Mouse (Mus musculus) right cerebral cortex, postnatal 14 days (tissue): Measurements from ENCODE around the gene Osr1.

Experiments
- DNase-seq: peaks from one replicate; pipeline ENCODE4 v3.0.0; 2022

The Osr1 gene

DNA sequence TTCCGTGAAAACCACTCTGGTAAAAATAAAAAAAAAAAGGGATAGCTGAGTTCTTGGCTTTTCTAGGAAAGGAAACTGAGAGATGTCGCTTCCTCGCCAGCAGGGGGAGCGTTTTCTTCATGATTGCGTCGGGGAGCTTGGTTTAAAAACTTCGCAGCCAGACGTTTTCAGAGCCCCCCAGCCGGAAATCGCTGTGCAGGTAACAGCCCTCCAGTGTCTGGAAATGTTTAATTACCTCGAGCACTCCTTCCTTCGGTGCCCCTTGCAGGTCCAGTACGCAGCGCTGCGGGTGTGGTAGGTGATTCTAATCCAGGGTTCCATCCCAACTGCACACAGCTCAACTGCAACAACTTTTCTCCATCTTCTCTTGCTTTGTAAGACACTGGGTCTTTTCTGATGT lies at the start of gene Osr1:
Gene Osr1 (plus strand): TSS at position 146 of the 400 bp plus-strand sequence.
- DNase-seq = peak; percentile 77

DNA sequence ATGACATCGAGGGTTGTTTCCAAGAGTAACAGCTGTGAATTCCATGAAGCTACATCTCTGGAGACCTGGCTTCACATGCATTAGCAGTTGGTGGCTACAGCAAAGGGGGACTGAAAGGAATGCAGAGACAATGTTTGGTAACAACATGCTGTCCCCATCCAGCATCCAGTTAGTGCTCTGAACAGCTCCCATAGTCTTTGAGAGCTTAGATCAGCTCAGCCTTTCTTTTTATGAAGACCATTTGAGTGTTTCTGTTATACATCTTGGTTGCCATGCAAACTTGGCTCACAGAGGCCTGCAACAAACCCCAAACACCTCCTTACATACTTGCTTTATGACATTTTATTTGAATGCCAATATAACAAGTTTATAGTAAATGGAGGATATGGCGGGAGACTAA lies 19.6 kb upstream of the Osr1 start:
- no peak for DNase-seq

DNA sequence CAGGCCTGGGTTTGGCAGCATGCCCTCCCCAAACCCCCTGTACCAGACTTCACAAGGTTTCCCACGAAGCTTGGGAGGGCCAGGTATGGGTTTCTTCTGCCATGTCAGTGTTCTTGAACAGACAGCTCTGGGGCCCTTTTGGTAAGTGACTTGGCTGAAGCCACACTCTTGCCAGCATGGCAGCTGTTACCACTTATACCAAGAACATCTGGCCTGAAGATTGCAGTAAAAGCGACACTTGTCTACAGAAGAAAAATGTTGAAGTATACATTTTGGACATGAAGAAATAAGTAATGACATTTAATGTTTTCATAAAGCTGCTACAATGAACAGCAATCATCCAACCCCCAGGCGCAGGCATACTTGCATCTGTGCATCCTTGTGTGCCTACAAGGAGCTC lies 5.0 kb upstream of the Osr1 start:
- DNase-seq = no peak

DNA sequence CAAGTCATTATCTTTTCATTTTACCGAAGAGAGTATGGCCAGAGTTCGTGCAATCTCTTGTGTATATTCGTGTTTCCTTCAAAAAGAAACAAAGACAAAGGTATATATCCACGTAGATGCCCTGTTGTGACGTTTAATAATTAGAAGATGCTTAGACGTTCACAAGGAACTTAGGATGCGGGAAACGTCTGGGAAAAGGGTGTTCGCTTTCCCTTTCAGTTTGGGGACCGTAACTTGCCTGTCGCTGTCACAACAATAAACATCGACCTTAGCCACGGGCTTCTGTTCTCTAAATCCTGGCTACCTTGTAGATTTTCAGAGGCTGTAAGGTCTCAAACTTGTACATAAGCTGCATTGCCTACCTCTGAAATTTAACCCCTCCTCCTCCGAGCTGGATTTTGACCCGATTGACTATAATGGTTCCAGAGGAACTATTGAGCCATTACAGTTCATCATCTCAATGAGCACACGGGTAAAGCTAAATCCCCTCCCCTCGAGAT lies 630 bp downstream of the Osr1 start:
- DNase-seq = no peak

DNA sequence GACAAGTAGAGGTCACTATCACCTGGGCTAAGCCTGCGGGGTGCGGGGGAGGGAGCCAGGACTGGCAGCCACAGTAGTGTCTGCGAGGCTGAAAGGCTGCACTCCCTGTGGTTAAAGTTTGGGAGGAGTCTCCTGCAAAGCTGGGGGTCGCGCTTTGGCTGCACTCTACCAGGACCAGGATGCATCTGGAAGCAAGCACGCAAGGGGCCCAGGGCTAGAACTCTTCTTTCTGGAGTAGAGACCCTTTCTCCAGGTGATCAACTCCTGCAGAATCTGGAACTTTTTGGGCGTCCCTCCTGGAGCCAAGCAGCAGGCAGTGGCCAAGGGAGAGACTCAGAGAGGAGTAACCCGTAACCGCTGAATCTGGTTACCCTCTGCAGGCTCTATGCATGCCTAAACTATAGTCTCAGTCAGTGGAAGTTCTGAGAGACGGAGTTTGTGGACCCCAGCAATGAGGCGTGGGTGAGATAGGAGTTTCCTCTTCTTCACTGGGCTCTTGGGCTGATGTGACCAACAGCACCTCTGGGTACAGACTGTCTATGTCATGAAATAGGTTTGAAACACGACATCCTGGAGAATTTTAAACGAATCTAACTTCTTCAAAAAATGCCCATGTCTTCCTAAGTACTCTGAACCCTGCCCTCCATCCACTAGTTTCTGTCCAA lies 1.5 kb downstream of the Osr1 start:
- DNase-seq = no peak

DNA sequence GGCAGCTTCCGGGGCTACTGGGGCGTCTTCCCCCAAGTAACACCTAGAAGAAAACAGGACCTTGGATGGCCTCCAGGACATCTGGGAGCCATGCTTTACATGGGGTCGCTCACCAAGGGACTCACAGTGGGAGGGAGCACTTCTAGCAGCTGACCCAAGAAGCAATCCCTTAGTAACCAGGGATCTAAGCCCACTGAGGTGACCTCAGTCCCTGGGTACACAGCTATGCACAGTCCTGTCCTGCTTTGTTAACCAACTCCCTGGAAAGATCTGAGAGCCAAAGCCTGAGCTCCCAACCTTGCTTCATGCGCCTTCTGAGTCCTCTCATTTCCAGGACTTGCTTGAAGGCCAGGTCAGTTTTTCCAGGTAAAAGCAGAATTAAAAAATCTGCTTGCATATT lies 2.1 kb downstream of the Osr1 start:
- no peak for DNase-seq

DNA sequence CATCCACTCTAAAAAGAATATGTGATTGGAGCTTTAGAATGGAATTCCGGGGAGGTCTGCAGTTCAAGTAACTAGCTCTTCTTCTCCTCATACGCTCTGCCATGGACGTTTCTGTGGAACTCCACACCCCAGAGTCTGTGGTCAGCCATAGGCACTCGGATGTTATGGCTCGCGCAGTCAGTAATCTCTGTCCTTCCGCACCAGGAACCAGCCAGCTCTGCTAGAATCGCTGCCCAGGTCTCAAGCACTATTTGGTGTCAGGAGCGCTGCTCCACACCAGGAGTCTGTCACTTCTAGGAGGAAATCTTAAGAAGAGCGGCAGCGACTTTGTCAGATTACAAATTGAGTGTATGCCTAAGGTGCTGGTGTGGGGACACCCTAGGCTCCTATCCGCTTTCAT lies 3.8 kb downstream of the Osr1 start:
- DNase-seq = no peak

DNA sequence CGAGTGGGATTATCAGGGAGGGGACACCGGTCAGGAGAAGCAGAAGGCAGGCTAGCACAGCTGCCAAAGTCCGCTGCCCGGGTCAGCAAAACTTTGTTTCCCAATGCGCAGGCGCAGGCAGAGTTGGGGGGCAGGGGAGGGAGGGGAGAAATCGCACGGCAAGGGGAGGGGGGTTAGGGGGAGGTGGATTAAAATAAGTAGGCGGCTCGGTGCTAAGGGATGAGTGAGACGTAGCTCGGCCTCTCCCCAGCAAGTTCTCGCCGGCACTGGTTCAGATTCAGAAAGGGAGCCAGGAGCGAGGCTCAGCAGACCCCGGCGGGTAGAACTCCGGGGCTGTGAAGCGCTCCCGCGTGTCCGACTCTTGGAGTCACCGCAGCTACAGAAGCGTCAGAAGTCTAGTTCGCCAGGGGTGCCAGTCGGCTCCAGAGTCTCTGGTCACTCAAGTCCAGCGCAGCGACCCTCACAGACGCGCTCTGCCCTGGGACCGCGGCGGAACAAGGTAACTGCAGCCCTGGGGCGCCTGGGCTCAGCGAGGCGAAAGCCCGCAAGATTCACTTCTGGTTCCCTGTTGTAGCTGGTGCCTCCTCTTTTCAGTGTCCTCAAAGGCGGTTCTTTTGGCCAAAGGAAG lies 4.4 kb downstream of the Osr1 start:
- DNase-seq = no peak

DNA sequence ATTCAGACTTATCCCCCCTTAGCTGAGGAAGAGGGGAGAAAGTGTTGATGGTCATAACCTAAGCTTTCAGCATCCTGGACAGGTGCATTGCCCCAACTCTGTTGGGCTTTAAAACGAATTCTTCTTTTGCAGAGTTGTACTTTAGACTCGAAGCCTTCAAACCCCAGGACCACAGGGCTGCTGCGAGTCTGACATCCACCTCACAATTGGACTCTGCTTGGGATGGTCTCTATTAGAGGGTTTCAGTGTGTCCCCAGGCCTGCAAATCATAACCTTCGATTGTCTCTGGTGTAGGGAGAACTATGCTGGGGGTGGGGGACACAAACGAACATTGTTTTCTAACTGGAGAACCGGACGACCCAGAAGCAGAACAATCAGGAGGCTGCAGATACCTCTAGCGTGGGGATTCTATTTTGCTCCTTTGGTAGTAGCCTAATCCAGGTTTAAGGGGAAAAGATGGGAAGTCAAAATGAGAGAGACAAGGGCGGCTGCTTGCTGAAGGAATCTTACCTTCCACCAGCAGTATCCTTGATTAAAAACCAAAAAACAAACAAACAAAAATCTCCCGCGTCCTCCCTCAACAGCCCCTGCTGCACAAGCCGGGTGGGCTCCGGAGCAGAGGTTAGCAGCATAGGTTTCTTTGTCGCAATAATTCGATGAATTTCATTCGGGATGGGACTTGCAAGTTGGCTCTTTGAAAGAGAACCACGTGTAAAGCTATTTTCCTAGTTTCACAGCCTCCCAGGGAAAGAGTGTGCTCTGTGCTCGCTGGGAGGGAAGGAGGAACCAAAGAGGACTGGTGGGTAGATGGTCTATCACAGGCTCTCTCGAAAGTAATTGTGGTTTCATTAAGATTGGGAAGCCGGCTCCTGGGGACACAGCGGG lies 5.5 kb downstream of the Osr1 start:
- no peak for DNase-seq

DNA sequence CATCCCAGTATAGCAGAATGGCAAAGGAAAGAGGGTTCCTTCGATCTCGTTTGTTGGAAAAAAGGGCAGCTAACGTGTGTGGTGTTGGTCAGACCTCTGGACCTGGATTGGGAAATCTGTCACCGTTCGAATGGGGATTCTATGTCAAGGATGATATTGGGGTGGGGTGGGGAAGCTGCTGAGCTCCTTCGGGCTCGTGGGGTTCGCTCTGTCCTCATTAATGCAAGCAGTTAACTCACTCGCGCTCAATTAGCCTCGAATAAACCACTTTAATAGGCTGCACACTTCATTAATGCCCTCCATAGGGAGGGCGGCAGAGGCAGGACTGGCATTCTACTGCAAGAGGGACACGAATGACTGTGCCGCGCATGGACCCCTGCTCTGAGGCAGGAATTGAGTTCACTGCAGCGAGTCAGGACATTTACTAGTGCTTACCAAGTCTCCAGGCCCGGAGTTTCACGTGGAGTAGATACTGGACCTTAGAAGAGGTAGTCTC lies 6.2 kb downstream of the Osr1 start:
- no peak for DNase-seq

DNA sequence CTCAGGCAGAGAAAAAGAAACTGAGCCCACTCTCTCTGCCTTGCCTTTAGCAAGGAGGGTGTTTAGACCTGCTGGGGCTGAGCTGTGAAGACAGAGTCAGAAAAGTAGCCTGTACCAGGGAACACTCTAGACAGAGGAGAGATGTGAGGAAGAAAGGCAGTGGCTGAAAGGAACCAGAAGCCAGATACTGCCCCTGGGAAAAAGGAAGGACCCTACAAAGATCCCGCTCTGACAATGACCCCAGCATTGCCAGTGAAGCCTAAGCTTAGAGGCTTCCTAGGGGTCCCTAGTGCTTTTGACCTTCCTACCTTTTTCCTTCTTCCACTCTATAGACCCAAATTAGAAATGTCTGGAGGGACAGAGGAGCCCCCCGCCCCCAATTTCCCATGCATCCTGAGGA lies 7.7 kb downstream of the Osr1 start:
- no peak for DNase-seq

DNA sequence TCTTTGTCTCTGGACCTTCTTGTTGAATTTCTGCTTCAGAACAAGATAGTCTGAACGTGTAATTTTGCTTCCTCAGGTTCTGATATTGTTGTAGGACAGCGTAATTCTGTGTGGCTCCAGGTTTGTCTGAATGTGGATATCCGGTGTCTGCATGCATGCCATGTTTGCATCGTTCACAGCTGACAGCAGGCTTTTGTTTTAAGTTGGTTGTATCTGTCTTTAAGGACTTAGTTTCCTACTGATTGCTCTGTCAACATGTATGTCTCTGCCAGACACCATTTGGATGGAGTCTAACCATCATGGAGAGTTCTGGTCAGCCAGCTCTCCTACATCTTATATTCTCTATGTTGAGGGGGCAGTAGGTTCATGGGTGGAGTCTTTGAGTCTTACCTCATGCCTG lies 8.7 kb downstream of the Osr1 start:
- DNase-seq = no peak

DNA sequence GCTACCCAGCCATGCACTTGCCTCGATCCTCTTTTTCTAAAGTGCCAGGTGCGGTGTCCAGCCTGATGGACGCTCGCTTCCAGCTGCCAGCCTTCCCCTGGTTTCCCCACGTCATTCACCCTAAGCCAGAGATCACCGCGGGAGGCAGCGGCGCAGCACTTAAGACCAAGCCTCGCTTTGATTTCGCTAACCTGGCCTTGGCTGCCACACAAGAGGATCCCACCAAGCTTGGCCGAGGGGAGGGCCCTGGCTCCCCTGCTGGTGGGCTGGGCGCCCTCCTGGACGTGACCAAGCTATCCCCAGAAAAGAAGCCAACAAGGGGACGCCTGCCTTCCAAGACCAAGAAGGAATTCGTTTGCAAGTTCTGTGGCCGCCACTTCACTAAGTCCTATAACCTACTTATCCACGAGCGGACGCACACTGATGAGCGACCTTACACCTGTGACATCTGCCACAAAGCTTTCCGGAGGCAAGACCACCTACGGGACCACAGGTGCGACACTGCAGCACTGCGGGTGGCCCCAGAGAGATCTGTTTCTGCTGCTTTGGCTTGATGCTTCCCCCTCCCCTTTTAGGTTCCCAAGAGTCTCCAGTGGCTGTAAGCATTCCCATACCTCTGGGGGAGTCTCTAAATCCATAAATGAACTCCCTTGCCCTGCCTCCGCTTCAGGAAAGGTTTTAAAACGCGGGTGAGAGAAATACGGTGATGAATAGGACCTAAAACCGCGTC lies 9.6 kb downstream of the Osr1 start:
- DNase-seq = no peak

DNA sequence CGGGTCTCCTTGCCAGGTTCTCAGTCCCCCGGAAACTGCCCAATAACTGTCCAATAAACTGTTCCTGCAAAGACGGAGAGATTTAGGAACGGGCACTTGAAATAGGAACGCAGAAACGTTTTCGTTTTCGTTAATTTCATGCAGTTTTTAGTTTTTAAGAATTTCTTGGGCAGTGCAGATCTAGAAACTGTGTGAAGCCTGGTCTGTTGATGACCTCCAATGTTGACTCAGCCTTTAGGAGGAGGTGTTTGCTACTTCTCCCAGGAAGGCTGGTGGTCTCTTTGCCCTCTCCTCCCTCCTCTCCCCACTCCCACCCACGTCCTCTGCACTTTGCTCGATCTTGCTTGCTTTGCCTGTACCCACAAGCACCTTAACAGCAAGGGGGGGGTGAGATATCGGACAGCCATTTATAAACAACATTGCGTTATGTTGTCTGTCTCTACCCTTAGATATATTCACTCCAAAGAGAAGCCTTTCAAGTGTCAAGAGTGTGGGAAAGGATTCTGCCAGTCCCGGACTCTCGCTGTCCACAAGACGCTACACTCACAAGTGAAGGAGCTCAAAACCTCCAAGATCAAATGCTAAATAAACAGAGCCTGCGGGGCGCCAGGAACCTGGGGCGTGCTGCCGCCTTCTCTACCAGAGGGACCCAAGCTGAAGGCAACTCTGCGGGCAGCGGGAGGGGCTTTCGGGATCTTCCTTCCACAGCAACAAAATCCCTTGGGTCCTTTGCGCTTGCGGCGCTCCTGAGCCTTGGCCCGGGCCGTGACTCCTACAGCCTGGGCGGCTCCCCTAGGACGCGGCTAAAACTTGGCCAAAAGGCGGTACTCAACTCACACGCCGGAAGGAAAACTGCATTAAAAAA lies 10.4 kb downstream of the Osr1 start:
- DNase-seq = no peak

DNA sequence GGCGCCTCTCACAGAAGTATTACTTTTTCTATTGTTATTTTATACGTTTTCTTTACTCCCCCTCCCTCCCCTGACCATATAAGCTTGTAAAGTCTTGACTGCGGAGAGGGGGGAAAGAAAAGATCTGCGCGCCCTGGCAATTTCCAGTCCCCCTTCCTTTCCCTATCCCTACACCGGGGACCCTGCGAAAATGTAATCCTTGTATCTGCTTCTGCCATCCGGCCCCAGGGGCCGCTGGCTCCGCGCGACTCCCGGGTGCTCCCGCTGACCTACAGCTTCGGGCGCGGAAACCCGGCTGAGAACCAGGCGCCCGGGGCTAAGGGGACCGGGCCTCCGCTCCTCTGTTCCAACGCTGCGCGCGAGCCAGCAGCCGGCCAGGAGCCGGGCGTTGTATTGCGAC lies 11.1 kb downstream of the Osr1 start:
- DNase-seq = no peak

DNA sequence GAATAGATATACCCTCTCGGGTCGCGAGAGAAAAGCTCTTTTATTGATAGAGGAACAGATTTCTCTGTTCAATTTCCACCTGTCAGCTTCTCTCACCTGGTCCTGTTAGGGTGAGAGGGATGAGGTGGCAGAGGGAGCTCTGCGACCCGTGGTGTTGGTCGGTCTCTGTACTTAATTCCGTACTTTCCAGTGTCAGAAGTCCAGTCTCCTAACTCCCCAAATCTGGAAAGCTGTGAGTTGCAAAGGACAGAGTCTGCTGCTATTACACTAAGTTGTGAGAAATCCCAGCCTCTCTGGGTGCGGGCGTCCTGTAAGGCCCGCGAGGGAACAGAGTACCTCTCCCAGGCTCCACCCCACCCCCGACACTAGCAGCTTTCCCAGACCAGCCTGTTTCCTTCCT lies 11.6 kb downstream of the Osr1 start:
- DNase-seq = no peak

DNA sequence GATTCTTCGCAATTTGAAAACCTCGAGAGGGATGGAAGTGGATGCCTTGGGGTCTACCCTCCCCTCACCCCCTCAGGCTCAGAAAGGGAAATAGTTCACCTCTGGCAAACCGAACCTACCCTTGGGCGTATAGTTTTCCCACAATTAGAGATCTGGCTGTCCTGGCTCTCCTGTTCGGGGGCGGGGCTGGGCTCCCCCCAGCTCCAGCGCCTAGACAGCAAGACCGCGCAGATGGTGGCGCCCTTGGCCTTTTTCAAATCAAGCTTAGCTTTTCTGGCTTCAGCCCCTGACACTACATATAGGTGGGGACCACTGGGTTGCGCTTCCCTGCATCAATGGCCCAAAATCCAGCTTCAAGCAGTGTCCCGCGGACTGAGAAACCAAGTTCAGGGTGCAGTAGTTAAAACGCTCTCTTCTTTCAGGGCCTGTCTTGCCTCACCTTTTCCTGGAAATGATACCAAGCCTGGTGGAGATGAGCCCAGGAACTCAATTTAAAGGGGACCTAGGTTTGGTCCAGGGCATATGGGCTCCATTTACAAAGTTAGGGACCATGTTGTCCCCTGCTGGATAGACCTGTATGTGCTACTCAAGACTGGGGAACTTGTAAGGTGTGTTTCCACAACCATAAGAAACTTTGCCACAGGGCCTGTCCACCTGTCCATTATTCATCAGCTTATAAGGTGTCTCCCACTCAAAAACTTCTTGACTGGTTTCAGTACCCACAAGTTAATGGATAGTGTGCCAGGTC lies 12.5 kb downstream of the Osr1 start:
- no peak for DNase-seq

DNA sequence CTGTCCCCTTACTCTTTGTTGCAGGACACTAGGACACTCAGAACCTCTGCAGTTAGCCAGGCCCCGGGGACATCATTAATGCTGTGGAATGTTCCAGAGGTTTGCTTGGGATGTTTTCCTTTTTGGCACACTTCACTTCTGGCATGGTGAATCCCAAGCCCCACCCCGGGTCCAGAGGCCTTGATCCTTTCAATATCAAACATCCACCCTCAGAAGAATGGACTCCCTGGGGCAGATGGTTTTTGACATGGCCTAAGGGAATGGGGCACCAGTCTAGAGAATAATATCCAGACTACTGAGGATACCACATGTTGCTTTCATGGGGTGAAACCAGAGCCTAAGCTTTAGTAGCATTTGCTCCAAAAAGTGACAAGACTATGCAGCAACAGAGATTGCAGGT lies 13.5 kb downstream of the Osr1 start:
- DNase-seq = no peak

DNA sequence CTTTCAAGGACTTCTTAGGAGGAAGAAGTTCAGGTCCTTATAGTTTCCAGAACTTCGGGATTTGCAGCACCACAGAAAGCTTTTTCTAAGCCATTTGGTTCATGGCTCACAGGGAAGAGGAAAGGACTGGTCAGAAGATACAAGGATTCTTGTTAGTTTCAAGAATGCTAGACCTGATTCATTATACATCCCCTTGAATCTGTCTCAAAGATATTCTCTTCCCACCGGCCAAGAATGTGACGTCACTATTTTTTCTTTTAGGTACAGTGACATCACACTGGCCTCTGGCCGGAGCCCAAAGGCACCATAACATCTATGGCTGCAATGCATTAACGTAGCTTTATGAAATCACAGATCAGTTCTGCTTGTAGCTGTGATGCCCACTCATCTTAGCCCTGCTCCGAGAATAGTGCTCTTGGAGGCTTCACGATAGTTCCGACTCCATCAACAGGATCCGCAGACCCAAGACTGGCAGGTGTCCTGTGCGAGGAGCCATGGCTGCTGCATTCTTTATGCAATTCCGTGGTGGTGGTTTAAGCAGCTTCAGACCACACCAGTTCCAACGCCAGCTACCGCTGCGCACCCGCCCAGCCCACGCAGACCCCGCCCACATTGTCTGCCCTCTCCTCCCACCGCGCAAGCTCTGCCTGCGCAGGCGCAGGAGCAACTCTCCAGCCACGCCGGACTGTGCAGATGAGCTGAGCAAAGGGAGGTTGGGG lies 14.6 kb downstream of the Osr1 start:
- peak; percentile 52 for DNase-seq

DNA sequence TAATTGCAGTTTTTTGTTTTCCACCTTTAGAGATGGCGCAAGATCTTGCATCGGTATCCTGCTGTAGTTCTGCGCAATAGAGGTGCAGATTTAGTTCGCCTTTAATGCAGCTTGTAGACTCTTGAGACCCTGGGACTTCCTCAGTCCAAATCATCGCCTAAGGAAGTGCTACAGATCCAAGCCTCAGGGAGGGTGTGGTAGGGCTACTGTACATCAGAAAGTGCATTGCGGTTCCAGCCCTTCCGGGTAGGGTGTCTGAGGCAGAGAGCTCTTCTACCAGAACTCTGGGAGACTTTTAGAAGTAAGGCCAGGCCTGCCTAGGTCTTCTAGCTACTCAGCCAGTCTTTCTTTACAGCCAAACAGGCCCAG lies 15.2 kb downstream of the Osr1 start:
- DNase-seq = no peak

DNA sequence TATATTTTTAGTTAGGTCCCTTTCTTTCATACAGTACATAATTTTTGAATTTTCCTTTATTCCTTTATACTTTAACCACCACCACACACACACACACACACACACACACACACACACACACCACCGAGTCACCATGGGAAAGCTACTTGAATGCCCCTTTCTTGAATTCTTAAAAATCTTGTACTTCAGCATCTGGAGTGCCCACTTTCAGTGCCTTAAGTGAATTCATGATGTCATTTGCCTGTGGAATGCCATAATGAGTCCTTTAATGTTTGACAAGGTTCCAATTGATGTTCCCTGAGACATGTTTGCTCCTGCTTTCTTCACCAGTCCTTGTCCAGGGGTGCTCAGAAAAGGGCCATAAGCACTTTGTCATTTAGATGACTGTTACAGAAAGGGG lies 17.8 kb downstream of the Osr1 start:
- no peak for DNase-seq
